Mouse (Mus musculus) intestine, embryonic 15.5 days (tissue): Measurements from ENCODE around the gene Mllt3. TPM values are rescaled to one million over a fixed set of nuclear protein-coding genes. Genes with fewer than 3 reads are reported as not detected.

ENCODE experiments used
- ATAC-seq: fragments of 200-750 bp; cut with Nextera tagmentation; 2 replicates; pipeline ENCODE4 v1.8.0; 2017; ENCODE audit warnings: moderate TSS enrichment, moderate library complexity
- H3K27ac ChIP-seq: fragments of 300-500 bp; sonication (generic); 2 replicates; pipeline ENCODE4 v1.5.1; 2015; ENCODE audit warnings: mild to moderate bottlenecking, inconsistent platforms
- H3K27me3 ChIP-seq: fragments of 300-500 bp; sonication (generic); replicated peaks from 2 replicates; pipeline ENCODE4 v1.6.1; 2015; ENCODE audit warnings: inconsistent platforms
- H3K36me3 ChIP-seq: fragments of 300-500 bp; sonication (generic); 2 replicates; pipeline ENCODE4 v1.6.1; 2015; ENCODE audit warnings: inconsistent platforms
- H3K4me1 ChIP-seq: fragments of 300-500 bp; sonication (generic); replicated peaks from 2 replicates; pipeline ENCODE4 v1.6.1; 2015; ENCODE audit warnings: inconsistent platforms
- H3K4me2 ChIP-seq: fragments of 300-500 bp; sonication (generic); replicated peaks from 2 replicates; pipeline ENCODE4 v1.6.1; 2015; ENCODE audit warnings: mild to moderate bottlenecking, inconsistent platforms
- H3K4me3 ChIP-seq: fragments of 300-500 bp; sonication (generic); replicated peaks from 2 replicates; pipeline ENCODE4 v1.5.1; 2015; ENCODE audit warnings: inconsistent platforms
- H3K9ac ChIP-seq: fragments of 300-500 bp; sonication (generic); 2 replicates; pipeline ENCODE4 v1.6.1; 2015; ENCODE audit warnings: inconsistent platforms
- H3K9me3 ChIP-seq: fragments of 300-500 bp; sonication (generic); 2 replicates; pipeline ENCODE4 v1.6.1; 2016; ENCODE audit warnings: inconsistent platforms
- WGBS: fragments of 180-500 bp; shearing (Covaris S2); methylation state at CpG from one replicate; pipeline ENCODE4 v1.1.7; 2015; 5-methylcytosine and 5-hydroxymethylcytosine counted together
- polyA plus RNA-seq: library from polyadenylated mRNA; unstranded; fragments of >200 nt; fragmentation: Nextera tagmentation; extraction: Ambion mirVana; gene quantifications from 2 replicates; pipeline ENCODE4 v1.2.1, GENCODE M21; 2015

The Mllt3 gene
- polyA plus RNA-seq: 35.6 and 38.4 TPM in 2 replicates

GRCm38 (mm10) chr4:88033216-88033653 is at the start of gene Mllt3:
TSS of gene Mllt3 (minus strand) at chr4:88033364.
- peak within 1 kb of the TSS; percentile 96 for H3K27ac ChIP-seq
- no peaks in the 10 kb centered on the region for H3K27me3 ChIP-seq
- H3K9me3 ChIP-seq: no peaks in the 10 kb centered on the region
- under 1% methylated on average over 33 of the region's 37 CpGs for WGBS
- peak within 1 kb of the TSS; percentile 88 for H3K4me3 ChIP-seq
- peak within 1 kb of the TSS; percentile 79 for H3K9ac ChIP-seq
- ATAC-seq: peak; percentile 95
- H3K4me1 ChIP-seq: no peaks in the 10 kb centered on the region; the same call in none of the 2 replicates
- H3K36me3 ChIP-seq: no peaks in the 10 kb centered on the region
- peak within 1 kb of the TSS; percentile 77 for H3K4me2 ChIP-seq

DNA sequence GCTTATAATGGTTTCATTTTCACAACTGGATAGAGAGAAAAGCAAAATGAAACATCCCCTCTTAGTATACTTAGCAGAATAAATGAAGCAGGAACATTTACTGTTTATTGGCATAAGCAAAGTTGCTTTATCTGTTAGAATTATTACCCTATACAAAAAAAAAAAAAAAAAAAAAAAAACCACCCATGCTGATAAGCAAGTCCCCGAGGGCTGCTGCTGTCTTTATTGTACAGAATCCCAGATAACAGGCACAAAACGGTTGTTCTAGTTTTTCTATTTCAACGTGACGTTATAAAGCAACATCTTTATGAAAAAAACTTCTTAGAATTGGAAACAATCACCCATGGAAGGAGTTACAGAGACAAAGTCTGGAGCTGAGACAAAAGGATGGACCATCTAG is 49.2 kb upstream of the Mllt3 start:
- Histone ChIP-seq H3K9me3 (no peaks in the 10 kb centered on the region), H3K27ac (no peak overlapping the region), H3K4me2 (no peak overlapping the region), H3K9ac (no peak overlapping the region), H3K36me3 (no peaks in the 10 kb centered on the region), H3K4me1 (no peaks in the 10 kb centered on the region), H3K4me3 (no peak overlapping the region), H3K27me3 (no peaks in the 10 kb centered on the region)
- WGBS: 73% methylated on average over 4 of the region's 4 CpGs
- ATAC-seq: no peak

DNA sequence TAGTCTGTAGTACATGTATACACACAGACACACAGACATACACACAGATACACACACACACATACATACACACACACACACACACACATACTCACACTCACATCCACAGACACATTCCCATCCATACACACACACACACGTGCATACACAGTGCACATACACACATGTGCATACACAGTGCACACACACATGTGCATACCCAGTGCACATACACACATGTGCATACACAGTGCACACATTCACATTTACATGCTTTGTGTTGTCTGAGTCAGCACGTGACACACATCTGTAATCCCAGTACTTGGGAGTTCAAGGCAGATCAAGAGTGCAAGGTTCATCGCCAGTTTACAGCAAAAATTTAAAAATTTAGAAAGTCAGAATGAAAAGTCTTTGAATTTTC is 48.7 kb upstream of the Mllt3 start:
- WGBS: 90% methylated on average over 3 of the region's 3 CpGs
- H3K4me2 ChIP-seq: no peak overlapping the region

DNA sequence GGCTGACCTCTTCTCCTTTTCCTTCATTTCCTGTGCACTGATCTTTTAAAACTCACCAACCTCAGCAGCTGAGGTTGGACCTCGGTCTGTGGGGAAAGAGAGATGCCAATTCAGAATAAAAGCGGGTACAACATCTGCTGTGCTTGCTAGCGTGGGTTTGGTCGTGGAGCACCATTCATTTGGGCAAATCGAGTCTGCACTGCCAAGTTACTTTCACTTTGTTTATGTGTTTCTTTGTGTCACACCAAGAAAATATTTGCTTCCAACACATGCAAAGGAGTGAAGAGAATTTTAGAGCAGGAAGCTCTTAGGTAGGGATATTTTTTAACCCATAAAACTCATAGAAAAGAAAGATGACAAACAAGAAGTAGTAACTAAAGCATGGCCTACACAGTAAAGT is 48.3 kb upstream of the Mllt3 start:
- no peaks in the 10 kb centered on the region for H3K9me3 ChIP-seq
- no peaks in the 10 kb centered on the region for H3K27me3 ChIP-seq
- no peaks in the 10 kb centered on the region for H3K36me3 ChIP-seq
- no peak overlapping the region for H3K27ac ChIP-seq
- H3K4me3 ChIP-seq: no peak overlapping the region
- no peak for ATAC-seq
- no peak overlapping the region for H3K9ac ChIP-seq
- WGBS: 78% methylated on average over 5 of the region's 5 CpGs
- no peak overlapping the region for H3K4me2 ChIP-seq
- H3K4me1 ChIP-seq: no peaks in the 10 kb centered on the region

More for the DNA sequence above, 48.7 kb upstream of the Mllt3 start:
- Histone ChIP-seq H3K27ac (no peak overlapping the region), H3K4me3 (no peak overlapping the region), H3K4me1 (no peaks in the 10 kb centered on the region), H3K27me3 (no peaks in the 10 kb centered on the region), H3K9me3 (no peaks in the 10 kb centered on the region), H3K9ac (no peak overlapping the region), H3K36me3 (no peaks in the 10 kb centered on the region)
- ATAC-seq: no peak

- WGBS: 57% methylated on average over 3 of the region's 3 CpGs
- Histone ChIP-seq H3K27ac (no peak overlapping the region), H3K4me3 (no peak overlapping the region)
These were observed 45.8 kb upstream of the Mllt3 start for GRCm38 (mm10) chr4:88078983-88079382.

GRCm38 (mm10) chr4:88075388-88075787 is 42.2 kb upstream of the Mllt3 start:
- Histone ChIP-seq H3K9me3 (no peaks in the 10 kb centered on the region), H3K9ac (no peak overlapping the region), H3K27ac (no peak overlapping the region), H3K27me3 (no peaks in the 10 kb centered on the region), H3K4me3 (no peak overlapping the region), H3K4me2 (no peak overlapping the region), H3K4me1 (no peaks in the 10 kb centered on the region), H3K36me3 (no peaks in the 10 kb centered on the region)
- 67% methylated on average over 2 of the region's 2 CpGs for WGBS
- no peak for ATAC-seq

More at GRCm38 (mm10) chr4:88078983-88079382, 45.8 kb upstream of the Mllt3 start:
- H3K4me1 ChIP-seq: no peaks in the 10 kb centered on the region
- no peak overlapping the region for H3K9ac ChIP-seq
- no peaks in the 10 kb centered on the region for H3K36me3 ChIP-seq
- no peaks in the 10 kb centered on the region for H3K27me3 ChIP-seq
- no peak overlapping the region for H3K4me2 ChIP-seq
- no peak for ATAC-seq
- no peaks in the 10 kb centered on the region for H3K9me3 ChIP-seq

DNA sequence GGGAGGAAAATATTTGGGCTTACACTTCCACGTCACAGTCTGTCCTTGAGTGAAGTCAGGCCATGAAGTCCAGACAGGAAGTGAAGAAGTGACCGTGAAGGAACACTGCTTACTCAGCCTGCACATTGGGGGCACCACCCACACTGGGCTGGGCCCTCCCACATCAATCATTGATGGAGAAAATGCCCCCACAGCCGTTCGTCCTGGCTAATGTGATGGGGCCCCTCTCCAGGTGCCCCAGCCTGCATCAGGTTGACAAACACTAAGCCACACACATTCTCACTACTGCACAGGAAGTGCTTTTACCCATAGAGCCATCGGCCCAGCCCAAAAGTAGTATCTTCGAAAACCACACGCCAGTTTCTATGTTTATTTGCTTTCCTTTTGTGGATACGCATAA is 13.1 kb upstream of the Mllt3 start:
- Histone ChIP-seq H3K4me2 (no peak overlapping the region), H3K27me3 (no peaks in the 10 kb centered on the region)
- 55% methylated on average over 8 of the region's 8 CpGs for WGBS

DNA sequence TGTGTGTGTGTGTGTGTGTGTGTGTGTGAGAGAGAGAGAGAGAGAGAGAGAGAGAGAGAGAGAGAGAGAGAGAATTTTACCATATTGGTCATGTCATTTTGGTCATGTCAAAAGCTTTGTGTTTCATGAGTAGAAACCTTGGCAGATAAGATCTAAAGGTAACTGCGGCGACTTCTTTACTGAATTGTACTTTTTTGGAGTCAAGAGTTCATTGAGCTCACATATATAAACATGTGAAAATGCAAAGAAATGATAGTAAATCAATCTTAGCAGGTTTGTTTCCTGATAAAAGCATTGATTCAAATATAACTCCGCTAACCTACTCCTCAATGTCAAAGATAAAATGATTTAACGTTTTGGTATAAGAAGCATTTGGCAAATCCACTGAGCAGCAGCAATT is 12.0 kb upstream of the Mllt3 start:
- Histone ChIP-seq H3K36me3 (no peaks in the 10 kb centered on the region), H3K4me3 (no peak overlapping the region), H3K9ac (no peak overlapping the region), H3K9me3 (no peaks in the 10 kb centered on the region), H3K4me2 (no peak overlapping the region), H3K27me3 (no peaks in the 10 kb centered on the region), H3K27ac (no peak overlapping the region), H3K4me1 (no peaks in the 10 kb centered on the region)
- WGBS: 70% methylated on average over 4 of the region's 4 CpGs
- no peak for ATAC-seq

More for the DNA sequence above, 13.1 kb upstream of the Mllt3 start:
- H3K27ac ChIP-seq: no peak overlapping the region
- no peaks in the 10 kb centered on the region for H3K4me1 ChIP-seq
- no peak for ATAC-seq
- H3K9me3 ChIP-seq: no peaks in the 10 kb centered on the region
- no peak overlapping the region for H3K9ac ChIP-seq
- H3K36me3 ChIP-seq: no peaks in the 10 kb centered on the region
- H3K4me3 ChIP-seq: no peak overlapping the region

GRCm38 (mm10) chr4:88035361-88035760 is 2.2 kb upstream of the Mllt3 start:
- H3K4me2 ChIP-seq: peak overlapping the region; percentile 77
- no peak overlapping the region for H3K9ac ChIP-seq
- no peak overlapping the region for H3K27ac ChIP-seq
- no peak overlapping the region for H3K4me3 ChIP-seq
- WGBS: 2% methylated on average over 11 of the region's 11 CpGs
- H3K27me3 ChIP-seq: no peaks in the 10 kb centered on the region
- no peak for ATAC-seq
- H3K9me3 ChIP-seq: no peaks in the 10 kb centered on the region
- H3K36me3 ChIP-seq: no peaks in the 10 kb centered on the region
- no peaks in the 10 kb centered on the region; the same call in none of the 2 replicates for H3K4me1 ChIP-seq

DNA sequence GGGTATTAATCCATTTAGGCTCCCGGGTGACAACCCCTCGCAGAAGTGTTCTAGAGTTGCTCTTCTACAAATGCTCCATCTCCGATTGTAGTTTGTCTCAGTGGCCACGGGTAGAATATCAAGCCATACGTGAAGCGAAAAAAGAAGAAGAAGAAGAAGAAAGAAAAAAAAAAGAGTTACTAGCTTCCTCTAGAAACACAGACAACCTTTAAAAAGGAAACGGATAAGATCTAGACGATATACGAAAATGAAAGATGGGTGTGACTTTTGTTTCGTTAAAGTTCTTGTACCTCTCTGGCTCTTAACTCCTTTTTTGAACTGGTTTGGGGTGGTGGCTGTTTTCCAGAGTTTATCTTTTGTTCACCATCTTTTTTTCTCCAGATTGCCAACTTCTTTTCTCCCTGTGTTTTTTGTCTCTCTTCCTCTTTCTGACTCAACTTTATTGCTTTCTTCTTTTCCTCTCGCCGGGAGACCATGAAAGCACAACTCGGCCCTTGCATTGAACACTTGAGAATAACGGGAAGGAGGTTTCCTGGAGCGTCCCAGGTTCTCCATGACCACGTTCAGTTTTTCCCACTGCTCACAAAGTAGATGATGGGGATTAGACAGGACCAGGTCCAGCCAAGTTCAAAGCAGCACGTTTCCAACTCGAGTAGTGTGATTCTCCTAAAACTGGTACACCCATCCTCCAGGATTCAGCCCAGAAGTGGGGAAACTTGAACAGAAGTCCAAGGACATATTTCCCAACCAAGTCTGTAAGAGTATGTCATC is 1.4 kb upstream of the Mllt3 start:
- Histone ChIP-seq H3K4me2 (peak overlapping the region; percentile 77), H3K4me1 (no peaks in the 10 kb centered on the region; the same call in none of the 2 replicates), H3K9ac (0 out of 2 replicates have a peak overlapping the region, but pooled peaks have one; percentile 49), H3K27me3 (no peaks in the 10 kb centered on the region), H3K27ac (no peak overlapping the region), H3K4me3 (peak overlapping the region; percentile 88), H3K36me3 (no peaks in the 10 kb centered on the region), H3K9me3 (no peaks in the 10 kb centered on the region)
- WGBS: 9% methylated on average over 18 of the region's 18 CpGs
- no peak for ATAC-seq

DNA sequence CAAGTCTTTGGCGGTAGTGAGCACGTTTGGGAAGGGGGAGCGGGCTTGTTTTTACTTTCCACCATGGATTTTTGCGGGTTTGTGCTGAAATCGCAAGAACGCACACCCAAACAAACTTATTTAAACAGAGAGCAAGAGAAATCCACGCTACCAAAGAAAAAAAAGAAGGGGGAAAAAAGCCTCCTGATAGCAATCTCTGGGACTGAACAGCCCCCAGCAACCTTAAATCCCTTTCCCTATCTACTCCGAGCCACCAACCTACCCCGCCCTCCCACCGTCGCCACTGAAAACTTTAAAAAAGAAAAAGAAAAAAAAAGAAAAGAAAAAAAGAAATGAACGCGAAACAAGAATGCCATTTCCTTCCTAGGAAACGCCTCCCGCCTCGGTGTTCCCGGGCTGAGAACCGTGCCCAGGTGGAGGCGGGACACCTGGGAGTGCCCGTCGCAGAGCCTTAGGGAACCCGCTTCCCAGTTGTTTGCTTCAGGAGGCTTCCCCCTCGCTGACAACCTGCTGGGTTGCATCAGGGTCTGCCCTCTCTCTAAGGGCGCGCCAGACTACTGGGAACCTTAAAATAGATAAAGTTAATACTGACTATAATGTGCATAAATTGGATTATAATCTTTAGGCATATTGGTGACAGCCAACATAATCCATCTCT is 694 bp upstream of the Mllt3 start:
- no peaks in the 10 kb centered on the region for H3K27me3 ChIP-seq
- peak overlapping the region; percentile 64; the same call in 1 of the 2 replicates for H3K27ac ChIP-seq
- no peak for ATAC-seq
- no peaks in the 10 kb centered on the region for H3K36me3 ChIP-seq
- H3K4me3 ChIP-seq: peak overlapping the region; percentile 88
- H3K4me1 ChIP-seq: no peaks in the 10 kb centered on the region; the same call in none of the 2 replicates
- peak overlapping the region; percentile 77 for H3K4me2 ChIP-seq
- no peaks in the 10 kb centered on the region for H3K9me3 ChIP-seq
- peak overlapping the region; percentile 49 for H3K9ac ChIP-seq
- whole genome bisulfite sequencing: under 1% methylated on average over 25 of the region's 25 CpGs
